Mouse (Mus musculus) liver, postnatal 0 days (tissue): ENCODE results near the gene Ndc1.

Experiments used
- CTCF ChIP-seq: sonication (generic); IDR thresholded peaks from 2 replicates; pipeline ENCODE4 v1.5.1; 2016; ENCODE audit warnings: antibody characterized with exemption, low read depth
- EP300 ChIP-seq: IDR thresholded peaks from 2 replicates; pipeline ENCODE4 v1.6.1; 2016; ENCODE audit warnings: antibody characterized with exemption, low read depth, mild to moderate bottlenecking

- no peak for TF ChIP-seq EP300
- peak; percentile 31 for TF ChIP-seq CTCF
Measured at GRCm38 (mm10) chr4:107372304-107372703, 4.7 kb downstream of the Ndc1 start.
